Mouse (Mus musculus) heart, postnatal 4 days (tissue): ENCODE measurements around the gene Pigu. TPM values are rescaled to one million over a fixed set of nuclear protein-coding genes. Genes with fewer than 3 reads are reported as not detected.
A peak's percentile ranks its signal among the peaks of the same experiment; 100 is the strongest.

Experiments used
- DNase-seq: peaks from one replicate; pipeline ENCODE4 v3.0.0; 2021
- total RNA-seq, 2 experiments: library from RNA; stranded (reverse); gene quantifications; 2 replicates each; pipeline ENCODE4 v1.2.3; 2021

Gene Pigu
- total RNA-seq, 2 experiments from 2014 or later, result 39.4 to 42.7 TPM

DNA sequence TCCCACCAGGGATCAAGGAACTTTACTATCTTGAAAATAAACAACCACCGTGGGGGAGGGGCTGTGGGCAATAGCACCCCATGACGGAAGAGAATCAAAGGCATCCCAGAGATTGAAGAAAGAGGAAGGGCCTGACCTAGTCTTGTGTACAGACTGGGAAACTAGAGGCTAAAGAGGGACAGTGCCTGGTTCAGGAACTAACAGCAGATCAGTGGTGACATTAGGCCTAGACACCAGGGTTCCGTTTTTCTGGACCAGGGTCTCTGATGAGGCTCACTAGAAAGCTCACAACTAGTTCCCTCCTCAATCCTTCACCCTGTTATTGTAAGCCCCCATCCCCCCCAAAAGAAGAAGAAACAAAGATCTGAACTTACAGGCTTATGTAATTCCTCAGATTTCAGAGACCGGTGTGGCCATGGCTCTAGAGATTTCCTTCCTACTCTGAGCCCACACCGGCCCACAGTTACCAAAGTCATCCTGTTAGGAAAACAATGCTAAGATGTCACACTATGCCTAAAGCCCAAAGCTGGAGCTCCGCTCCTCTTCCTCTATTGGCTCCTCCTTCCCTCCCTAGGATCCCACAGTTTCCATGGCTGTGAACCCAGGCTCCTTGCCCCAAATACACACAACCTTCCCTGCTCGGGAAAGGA, 10.5 kb upstream of the Pigu start:
- no peak for DNase-seq

DNA sequence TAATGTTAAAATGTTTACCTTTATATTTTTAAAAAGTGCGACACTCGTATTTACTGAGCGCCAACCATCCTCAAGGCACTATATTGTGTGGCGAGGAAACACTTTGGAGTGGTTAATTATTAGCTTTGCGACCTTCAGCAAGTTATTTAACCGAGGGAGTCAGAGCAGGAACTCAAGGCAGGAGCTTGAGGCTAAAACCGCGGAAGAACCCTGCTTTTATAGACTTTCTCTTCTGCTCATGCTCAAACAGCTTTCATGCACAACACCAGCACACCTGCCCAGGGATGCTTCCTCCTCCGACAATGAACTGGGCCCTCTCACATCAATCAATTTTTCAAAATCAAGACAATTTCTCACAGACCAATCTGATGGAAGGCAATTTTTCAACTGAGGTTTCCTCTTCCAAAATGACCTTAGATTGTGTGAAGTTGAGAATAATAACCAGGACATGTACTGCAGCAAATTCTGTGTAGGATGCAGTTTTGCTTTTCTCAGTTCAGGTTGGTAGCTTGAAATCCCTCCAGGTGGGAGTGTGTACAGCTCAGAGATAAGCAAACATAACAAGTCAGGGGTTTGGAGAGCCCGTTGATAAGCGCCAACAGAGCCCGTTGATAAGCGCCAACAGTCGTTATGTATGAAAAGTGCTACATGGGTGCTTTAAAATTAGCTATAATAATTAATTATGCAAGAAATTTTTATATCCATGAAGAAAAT, 613 bp upstream of the Pigu start:
- DNase-seq, result no peak

DNA sequence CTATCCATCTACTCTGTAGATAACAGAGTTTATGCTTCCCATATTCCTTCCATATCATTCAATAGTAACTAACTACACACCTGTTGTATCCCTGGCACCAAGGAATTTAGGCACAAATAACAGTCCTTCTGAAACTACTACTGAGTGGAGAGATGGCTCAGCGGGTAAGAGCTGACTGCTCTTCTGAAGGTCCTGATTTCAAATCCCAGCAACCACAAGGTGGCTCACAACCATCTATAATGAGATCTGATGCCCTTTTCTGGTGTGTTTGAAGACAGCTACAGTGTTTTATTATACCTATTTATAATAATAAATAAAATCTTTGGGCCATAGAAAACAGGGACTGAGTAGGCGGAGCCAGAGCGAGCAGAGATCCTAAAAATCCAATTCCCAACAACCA, 2.8 kb downstream of the Pigu start:
- DNase-seq, result no peak

DNA sequence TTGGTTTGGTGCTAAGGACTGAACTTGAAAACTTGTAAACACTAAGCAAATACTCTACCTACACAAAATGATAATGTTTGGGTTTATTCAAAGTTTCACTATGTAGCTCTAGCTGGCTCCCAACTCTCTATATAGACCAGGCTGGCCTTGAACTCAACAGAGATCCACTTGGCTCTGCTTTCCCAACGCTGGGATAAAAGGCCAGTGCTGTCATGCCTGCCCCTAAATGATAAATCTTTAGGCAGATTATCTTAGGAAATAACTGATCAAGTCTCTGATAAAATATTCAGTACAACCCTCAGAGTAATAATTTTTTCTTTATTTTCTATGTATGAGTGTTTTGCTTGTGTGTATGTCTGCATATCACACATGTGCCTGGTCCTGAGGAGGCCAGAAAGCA, 10.6 kb downstream of the Pigu start:
- no peak for DNase-seq

DNA sequence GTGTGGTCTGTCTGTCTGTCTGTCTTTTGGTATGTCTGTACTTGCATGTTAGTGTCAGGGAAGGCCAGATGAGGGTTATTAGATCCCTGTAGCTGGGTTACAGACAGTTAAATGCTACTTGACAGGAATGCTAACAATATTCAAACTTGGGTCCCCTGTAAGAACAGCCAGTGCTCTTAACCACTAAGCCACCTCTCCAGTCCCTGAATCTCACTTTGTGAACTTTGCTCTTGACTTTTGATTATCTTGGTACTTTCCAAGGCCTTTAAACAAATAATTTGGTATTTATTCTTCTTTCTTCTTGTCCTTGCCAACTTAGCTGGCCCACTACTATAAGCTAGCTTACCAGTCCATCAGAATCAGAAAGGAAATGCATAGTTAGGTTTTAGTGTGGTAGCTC, 17.1 kb downstream of the Pigu start:
- no peak for DNase-seq

DNA sequence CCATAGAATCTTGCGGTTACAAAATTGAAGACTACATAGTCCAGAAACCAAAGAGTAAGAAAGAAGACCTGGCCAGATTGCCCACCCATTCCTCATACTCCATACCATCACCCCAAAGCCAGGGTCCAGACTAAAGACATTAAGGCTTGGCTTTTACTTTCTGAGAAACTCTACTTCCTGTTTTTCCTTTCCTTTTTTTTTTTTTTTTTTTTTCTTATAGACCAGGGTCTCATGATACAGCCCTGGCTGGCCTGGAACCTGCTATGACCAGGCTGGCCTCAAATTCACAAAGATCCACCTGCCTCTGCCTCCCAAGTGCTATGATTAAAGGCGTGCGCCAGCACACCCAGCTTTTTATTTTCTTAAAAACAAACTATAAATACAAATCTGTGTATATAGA, 21.0 kb downstream of the Pigu start:
- no peak for DNase-seq

DNA sequence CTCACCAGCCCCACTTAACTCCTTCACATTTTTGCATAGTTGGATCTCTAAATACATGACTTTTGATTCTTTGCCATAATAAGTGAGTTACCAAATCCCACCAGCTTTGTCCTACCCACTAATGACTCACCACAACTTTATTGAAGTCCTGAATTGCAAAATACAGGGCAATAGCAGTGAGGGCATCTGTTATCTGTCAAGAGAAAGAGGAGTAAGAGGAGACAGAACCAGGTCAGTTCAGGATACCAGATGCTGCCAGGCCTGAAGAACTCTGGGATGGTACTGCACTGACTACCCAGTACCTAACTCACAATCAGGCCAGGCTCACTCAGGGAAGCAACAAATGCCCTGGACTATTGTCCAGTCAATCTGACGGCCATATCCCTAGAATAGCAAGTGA, 22.0 kb downstream of the Pigu start:
- no peak for DNase-seq

DNA sequence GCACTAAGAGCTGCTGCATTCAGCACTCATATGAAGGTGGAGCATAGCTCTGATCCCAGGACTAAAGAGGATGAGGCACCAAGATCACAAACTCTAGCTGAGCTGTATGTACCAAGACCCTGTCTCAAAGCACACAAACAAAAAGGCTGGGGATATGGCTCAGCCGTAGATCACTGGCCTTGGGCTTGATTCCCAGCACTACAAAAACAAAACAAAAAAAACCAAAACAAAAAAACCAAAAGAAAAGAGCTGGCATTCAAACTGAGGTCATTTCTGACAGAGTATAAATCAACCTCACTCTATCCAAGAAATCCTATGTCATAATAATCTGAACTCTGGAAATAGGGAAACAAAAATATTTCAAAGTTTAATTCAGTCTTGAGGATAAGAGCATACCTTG, 23.8 kb downstream of the Pigu start:
- DNase-seq, result no peak

DNA sequence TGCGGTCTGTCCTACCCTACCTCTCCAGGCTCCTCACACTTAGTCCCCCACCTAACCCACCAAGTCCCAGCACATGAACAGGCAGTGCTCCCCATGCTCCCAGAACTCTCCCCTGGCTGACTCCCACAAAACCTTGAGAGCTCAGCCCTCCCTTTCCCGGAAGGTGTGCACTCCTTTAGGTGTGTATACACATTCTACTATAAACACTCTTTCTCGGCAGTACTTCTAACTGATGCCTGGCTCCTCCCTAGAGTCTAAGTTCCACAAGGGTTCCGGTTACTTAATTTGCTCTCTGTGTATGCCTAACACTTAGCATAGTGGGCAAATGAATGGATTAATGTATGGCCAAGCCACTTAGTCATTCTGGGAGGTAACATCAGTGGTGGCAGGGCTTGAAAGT, 25.9 kb downstream of the Pigu start:
- no peak for DNase-seq

DNA sequence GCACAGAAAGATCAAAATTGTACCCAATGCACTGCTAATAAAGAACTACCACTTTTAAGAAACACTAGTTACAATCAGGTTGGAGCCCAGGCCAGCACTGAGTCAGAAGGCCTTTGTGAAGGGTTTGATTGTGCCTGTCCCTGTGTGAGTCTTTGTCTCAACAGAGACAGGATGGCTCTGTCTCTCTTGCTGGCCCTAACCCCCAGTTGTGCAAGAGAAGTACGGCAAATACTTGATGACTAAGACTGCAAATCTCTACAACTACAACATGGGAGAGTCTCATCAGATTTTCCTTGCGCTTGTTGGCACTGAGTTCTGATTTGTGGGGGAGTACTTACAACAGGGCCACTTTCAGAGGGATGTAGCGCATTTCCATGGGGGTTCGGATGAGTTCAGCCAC, 26.4 kb downstream of the Pigu start:
- DNase-seq, result no peak

DNA sequence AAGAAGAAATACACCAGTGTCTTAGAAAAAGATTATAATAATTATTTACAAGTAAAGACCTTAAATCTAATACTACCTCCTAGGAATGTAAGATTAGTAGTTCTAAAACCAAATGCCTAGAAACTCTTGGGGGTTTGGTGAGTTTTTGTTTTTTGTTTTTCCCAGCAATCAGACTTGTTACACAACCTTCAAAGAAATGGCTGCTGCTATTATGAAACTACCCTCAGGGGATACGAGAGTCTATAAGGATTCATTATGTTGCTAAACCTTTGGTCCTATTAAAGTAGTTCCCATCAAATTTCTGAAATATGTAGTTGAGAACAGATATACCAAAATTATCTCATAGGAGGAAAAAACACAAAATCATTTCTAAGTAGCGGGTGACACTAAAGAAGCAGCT, 27.5 kb downstream of the Pigu start:
- no peak for DNase-seq

DNA sequence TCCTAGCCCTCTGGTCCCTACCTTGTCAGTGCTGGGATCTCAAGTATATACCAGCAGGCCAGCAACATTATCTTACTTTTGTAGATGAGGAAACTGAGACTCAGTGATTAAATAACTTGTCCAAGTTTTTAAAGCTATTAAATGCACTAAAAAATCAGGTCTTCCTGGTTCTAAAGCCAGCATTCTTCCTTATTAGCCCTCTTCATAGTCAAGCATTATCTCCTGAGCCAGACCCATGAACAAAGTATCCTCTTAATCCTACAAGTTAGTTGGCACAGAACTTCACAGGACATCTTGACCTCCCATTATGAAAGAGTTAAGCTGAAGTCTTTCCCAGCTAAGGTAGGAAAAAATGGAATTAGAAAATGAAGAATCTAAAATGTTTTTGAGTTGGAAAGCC, 28.3 kb downstream of the Pigu start:
- DNase-seq, result no peak

DNA sequence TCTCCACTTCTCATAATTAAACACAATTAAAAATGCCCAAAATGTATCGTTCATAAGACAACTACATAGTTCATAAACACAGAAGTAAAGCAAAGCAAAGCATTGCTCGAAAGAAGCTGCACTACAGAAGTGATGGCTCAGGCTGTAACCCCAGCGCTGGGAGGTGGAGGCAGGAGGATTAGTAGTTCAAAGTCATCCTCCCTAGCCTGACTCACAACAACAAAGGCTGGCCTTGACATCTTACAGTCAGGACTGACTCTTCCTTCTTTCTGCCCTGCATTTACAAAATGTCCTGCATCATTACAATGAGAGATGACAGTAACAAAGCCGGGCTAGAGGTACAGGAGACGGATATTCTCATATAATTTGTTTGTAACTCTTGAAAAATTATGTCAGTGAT, 29.3 kb downstream of the Pigu start:
- no peak for DNase-seq

DNA sequence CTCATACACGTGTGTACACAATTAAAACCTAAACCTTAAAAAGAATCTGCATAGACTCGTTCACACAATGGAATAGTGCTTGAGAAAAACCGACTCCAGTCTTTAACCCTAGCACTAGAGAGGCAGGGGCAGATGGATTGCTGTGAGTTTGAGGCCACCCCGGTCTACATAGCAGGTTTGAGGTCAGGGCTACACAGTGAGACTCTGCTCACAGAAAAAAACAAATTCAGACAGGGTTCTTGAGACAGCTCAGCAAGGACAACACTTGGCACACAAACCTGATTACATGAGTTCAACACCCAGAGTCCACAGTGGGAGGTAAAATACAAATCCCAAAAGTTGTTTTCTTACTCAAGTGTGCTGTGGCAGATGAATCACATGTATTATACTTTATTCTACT, 31.2 kb downstream of the Pigu start:
- no peak for DNase-seq

DNA sequence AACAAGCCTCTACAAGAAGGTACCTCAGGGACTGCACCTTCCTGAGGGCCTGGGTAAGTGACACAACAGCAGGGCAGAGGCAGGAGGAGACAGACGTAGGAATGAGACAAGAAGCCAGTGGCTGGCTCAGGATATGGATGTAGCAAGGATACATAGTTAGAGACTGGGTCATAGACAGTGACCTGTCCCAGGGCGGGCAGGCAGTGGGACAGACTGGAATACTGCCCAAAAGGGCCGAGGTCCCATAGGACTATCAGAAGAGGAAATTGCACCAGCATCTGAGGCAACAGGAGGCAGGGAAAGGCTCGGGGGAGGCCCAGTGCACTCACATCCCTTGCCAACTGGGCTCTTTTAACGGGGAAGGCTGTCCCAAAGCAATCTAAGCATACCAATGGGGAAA, 36.6 kb downstream of the Pigu start:
- DNase-seq, result peak; percentile 39

DNA sequence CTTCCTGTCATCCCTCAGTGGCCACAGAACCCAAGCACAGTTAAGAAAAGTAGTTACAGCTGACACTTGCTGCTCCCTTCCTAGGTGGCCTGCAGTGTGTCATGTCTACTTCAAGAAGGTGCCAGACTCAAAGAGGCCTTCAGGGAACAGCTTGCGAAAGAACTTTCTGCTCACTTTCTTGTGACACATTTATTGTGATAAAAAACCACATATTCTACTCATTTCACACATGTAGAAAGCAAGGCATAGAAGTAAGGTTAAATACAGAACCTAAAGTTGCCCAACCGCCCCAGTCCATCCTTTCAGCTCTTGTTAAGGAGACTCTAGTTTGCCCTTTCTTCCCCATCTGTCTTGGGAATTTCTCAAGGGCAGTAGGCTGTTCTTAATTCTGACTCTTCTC, 38.6 kb downstream of the Pigu start:
- no peak for DNase-seq

DNA sequence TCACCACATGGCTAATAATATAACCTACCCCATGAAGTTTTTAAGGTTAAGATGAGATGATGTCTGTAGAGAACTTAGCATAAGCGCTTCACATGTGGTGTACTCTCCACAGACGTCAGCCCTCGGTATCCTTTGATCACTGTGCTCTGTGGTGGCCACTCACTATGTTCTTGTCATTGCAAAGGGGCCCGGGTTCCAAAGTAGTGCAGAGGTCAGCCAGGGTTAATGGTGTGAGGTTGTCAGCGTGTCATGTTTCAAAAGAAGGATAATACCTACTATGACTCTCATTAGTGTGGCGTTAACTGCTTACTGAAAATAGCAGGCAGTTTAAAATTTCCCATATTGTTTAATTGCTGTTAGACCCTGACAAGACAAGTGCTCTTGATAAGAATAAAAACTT, 43.6 kb downstream of the Pigu start:
- no peak for DNase-seq

DNA sequence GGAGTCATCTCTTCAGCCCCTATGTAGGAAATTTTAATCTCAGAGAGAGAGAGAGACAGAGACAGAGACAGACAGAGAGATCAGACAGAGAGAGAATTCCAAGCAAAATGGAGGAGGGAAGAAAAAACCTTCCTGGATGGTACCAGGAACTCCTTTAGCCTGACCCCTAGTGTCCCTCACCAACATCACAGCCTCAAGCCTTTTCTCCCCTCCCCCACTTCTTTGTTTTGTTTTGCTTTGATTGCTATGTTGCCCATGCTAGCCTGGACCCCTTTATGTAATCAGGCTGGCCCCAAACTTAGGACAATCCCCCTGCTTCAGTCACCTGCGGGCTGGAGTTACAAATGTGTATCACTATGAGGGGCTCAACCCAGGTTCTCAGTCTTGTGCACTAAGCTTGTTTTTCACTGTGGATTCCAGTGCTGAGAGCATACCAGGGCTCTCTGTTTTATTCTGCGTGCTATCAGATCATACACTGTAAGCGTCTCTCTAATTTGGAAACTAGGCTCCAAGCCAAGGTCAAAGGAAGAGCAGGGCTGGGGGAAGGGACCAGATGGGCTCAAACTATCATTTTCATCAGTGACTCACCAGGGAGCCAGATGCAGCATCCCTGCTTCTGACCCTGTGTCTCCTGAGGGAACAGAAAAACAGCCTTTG, 48.2 kb downstream of the Pigu start:
- peak; percentile 39 for DNase-seq

DNA sequence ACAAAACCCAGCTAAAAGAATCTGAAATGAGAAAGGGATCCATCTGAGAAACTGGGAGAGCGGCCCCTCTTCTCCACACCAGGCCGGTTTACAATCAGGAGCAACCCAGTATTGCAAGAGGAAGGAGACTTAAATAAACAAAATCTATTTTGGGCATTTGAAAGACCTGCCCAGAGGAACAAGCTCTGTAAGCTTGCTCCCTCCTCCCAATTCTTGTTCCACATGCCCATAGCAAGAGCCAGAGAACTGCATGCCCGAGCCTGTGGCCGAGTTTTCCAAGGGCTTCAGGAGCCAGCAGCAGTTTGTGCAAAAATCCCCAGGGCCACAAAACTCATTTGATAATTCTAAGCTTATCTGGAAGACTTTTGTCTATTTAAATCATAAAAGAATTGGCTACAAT, 57.7 kb downstream of the Pigu start:
- DNase-seq, result peak; percentile 36

DNA sequence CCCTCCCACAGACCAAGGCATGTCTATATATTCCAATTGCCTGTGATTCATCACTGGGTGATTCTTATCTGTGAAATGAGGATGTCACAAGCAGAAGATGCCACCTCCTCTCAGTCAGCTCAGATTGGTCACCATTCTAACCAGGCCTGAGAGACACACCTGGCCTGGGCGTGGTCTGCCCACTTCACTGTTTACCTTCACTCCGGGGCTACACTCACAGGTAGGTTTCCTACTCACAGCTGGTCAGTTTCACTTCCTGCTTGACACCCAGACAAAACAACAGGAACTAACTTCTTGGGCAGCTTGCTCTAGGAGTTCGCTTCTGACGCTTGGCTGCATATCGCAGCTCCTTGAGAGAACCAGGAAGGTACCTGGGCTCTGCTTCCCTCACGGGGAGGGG, 61.8 kb downstream of the Pigu start:
- no peak for DNase-seq

DNA sequence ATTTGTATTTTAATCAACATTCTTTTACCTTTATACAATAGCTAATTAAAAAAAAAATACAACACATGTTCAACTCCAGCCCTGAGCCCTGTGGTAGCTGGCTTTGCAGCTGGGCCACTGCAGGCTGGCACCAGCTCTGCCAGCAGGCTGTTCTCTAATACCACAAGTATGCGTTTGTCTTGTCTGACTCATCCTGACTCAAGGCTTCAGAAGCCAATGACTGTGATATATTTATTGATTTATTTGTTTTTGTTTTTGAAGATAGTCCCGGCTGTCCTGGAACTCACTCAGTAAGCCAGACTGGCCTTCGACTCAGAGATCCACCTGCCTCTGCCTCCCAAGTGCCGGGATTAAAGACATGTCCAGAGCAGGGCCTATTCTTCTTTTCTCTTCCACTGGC, 63.3 kb downstream of the Pigu start:
- no peak for DNase-seq

DNA sequence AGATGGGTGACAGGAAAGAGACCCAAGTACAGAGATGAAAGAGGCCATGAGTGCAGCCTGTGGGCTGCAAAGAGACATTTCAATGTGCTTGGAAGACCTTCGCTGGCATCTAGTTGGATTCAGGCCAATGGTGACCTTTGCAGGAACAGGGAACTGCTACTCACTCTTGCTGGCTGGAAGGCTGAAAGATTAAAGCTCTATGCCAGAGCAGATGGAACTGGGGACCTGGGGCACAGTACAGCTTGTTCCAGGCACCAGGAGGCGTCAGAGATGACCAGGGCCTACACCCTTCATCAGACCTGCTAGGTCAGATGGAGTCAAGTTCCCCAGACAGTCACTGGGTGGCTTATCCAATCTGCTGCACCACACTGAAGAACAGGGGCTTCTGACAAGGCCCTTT, 63.8 kb downstream of the Pigu start:
- DNase-seq, result peak; percentile 63

DNA sequence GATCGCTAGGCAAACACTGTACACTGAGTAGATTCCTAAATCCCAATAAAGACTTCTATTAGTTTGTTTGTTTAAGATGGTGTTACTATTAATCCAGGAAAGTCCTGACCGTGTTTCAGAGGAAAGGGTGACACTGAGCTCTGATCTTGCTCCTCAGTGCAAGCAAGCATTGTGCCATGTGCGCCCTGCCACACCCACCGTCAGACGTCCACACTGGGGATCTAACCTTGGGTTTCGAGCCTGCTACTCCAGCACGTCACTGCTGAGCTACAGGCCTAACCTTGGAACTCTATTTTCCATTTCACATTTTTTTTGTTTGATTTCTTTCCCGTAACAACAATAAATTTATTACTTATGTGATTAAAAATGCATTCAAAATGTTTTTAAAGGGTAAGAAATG, 67.2 kb downstream of the Pigu start:
- DNase-seq, result no peak
